Mouse (Mus musculus) spleen, postnatal 10 days (tissue): ENCODE measurements around the gene Tnni2.
A peak's percentile ranks its signal among the peaks of the same experiment; 100 is the strongest.

Experiments used
- DNase-seq, 2 experiments: peaks; one replicate each; pipeline ENCODE4 v3.0.0; 2021 to 2022; ENCODE audit warnings: low spot score in 2 of 2

Tnni2 gene

DNA sequence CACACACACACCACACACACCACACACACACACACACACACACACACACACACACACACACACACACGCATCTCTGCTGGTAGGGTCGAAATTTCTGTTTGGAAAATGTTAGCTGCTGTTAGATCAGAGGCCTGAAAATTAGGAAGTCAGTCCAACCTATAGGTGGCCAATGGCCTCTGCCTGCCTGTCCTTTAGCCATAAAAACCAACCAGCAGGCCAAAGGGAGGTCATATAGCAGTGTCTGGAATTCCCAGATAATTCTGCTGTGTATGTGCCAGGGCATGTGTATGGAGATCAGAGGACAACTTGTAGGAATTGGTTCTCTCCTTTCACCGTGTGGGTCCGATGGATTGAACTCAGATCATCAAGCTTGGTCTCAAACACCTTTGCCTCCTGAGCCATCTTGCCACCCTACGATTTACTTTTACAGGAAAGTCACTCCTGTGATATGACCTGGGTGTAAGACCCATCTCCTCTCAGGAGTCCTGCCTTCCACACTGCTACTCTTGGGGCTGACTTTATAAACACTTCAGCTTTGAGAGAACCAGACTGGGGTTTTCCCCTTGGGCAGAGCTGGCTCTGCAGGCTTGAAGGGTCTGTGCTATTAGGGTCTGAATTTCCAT lies 17.2 kb downstream of the Tnni2 start:
- peak in 1 of 2 experiments; percentile 10 for DNase-seq

DNA sequence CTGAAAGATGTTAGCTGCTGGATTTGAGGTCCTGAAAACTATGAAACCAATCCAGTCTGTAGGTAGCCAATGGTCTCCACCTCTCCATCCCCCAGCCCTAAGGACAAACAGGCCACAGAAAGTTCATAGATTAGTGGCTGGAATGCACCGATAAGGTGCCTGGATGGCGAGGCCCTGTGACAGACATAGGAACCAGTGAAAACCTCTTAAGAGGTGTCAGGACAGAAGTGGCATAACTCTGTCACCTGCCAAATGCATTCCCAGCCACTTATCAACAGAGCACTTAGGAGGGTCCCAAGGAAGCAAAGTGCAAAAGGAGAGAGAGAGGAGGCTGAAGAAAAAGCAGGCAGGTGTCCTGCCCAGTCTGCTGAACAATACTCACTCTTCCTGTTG lies 17.7 kb downstream of the Tnni2 start:
- peak in 1 of 2 experiments; percentile 10 for DNase-seq

DNA sequence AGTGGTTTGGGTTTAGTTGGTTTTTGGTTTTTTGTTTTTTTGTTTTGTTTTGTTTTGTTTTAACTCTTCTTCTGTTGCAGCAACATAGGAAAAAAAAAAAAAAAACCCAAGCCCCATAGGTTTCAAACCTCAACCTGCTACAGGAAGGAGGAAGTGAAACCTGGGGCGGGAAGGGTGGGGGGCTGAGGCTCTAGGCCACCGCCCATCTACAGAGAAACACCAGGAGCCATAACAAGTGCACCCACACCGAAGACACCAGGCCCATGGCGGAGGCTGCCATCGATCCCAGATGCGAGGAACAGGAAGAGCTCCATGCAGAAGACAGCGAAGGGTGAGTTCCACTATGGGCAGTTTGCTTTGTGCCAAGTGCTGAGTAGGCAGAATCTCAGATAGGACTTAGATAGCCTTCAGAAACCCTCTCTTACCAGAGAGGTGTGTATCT lies 19.0 kb downstream of the Tnni2 start, which contains the start of gene Lsp1:
TSS of gene Lsp1 (plus strand) at position 174 of the 442 bp plus-strand sequence.
- peak in 1 of 2 experiments; percentile 52 for DNase-seq

DNA sequence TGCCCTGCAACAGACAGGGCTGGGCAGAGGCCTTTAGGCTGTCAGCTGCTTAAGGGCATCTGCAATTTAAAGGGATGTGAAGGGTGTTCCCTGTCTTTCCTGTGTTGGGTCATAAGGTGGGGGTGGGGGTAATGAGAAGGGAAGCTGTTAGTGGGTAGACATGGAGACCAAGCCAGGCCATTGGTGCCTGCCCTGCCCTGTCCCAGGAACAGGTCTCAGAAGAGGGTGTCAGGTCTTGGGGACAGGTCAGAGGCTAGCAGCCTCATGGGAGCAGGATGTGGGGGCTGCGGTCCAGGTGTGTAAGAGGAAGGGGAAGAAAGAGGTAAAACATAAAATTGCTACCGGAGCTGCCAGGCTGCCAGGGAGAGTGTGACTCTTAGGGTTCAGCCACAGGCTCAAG lies 19.8 kb downstream of the Tnni2 start:
- DNase-seq: peak in 1 of 2 experiments; percentile 24

DNA sequence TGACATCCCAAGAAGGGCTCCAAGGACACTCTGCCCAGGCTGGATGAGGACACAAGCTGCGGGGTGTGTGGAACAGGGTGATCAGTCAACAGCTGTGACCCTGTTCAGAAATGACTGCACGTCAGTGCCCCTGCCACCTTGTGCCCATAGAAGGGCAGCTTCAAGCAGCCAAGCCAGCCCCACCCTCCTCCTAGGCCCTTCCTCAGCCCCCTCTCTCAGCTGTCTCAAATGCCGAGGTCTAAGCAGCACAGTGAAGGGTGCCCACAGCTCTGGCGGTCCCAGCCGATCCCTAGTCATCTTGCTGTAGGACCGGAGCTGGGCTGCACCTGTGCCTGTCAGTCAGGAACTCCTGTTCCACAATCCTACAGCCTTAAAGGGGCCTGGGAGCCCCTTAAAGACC lies 20.6 kb downstream of the Tnni2 start:
- DNase-seq: peak in 1 of 2 experiments; percentile 20

DNA sequence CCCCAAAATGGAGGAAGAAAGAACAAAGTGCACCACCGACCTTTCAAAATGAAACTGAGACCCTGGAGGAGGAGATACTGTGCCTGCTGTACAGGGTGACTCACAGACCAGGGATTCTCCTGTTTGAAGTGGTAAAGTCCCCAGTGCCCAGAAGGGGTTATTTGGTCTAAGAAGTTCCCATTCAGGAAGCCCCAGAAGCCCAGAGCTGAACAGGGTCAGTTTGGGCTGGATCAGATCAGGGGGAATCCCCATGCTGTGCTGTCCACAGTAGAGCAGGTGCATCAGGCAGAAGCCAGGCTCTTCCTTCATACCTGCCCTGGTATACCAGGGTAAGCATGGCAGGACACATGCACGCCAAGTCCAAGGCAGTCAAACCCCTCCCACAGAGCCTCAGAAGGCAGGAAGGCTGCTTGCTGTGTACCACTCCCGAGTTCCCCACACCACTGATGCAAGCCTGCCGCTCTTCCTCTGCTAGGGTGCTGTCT lies 21.0 kb downstream of the Tnni2 start:
- peak in 1 of 2 experiments; percentile 21 for DNase-seq

DNA sequence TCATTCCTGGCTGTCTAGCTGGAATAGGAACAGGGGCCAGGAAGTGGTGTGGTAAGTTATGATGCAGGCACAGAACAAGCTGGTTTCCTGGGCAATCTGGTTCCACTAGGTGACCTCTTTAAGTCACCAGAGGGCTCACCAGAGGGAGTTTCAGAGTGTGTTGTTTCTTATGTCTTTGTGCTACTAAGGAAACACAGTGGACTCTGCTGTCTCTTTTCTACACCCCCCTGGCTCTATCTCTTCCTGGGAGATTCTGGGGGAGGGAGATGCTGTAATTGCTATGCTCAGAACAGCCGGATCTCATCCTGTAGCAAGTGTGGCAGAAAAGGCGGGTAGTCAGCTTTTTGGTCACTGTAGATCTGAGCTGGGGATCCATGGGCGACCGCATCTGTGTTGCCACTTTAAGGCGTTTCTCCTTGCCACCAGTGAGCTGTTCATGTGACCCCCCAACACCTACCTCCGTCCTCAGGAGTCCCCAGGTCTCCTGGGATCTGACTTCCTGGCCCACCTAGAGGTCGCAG lies 28.6 kb downstream of the Tnni2 start:
- no peak for DNase-seq

DNA sequence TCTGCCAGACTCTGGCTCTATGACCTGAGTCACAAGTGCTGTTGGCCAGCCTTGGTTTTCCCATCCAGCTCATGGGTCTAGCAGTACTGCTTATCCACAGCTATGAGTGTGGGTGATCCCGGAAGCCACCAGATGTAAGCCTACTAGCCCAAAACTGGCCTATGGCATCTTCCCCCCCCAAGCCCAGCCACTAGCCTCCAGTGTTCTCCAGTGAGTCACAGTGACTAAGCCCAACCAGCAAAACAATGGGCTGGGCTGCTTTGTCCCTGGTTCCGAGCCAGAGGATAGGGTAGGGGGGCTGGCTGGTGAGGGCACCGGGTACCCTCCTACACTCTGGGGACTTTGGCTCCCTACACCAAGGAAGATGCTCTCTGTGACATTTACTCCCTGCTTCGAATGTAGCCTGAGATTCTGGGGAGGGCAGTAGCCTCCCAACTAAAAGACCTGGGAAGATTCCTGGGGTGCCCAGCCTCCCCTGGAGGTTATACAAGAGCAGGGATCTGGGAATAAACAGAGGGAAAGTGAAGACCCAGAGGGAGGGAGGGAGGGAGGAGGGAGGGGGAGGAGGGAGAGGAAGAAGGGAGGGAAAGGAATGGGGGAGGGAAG lies 29.3 kb downstream of the Tnni2 start:
- DNase-seq: no peak

DNA sequence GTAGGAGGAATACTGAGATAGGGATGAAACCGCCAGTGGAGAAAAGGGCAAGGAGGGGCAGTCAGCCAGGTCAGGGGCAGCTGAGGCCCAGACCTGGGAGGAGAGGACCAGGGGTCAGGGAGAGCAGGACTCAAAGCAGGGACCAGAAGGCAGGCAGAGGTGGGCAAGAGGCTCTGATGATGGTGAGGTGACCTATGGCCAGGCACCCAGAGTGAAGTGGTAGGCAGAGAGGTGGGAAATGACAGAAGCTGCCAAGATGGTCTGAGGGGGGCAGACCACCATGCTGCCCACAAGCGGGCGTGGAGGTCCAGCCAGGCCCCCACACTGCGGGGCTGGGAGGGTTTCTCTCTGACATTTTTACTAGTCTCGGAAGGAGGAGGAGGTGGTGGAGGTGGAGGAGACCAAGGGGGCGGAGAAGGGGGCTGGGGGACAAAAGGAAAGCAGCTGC lies 29.8 kb downstream of the Tnni2 start:
- DNase-seq: no peak

DNA sequence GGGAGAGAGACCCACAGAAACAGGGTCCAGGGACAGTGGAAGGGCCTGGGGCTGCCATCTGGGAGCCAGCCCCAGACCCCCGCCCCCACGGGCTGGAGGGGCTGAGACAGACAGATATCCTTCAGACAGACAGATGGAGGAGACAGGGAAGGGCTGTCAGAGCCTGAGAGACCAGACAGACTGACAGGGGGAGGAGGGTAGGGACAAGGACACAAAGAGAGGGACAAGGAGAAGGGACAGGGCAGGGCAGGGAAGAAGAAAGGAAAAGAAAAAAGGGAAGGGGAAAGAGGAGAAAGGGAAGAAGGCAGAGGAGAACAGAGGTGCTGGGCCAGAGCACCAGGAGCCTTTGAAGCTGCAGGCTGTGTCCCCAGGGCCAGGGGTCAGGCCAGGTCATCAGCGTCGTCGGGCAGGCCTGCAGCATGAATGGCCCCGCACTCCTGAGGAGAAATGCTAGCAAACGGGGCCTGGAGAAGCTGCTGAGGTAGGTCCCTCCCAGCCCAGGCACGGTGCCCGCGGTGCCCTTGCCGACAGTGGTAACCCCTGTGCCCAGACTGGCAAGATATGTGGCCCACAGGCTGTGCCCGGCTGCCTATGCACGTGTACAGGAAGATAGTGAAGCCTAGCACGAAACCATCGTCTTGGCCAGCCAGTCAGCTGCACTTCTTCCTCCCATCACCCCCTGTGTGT lies 30.4 kb downstream of the Tnni2 start:
- DNase-seq: no peak

DNA sequence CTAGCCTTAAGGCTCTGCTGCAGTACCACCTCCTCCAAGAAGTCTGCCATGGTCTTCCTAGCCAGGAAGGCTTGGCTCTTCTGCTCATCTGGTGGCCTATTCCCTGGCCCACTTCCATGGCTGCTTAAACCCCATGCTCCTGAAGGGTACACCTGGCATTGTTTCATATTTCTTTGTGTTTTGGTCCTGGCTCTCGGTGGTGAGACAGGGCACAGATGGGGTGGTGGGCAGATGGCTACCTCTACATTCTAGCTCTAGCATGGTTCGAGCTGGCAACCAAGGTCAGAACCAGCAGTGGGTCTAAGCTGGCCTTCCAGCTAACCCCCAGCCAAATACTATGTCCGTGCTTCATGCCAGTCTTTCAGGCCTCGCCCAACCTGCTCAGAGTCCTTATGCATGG lies 31.3 kb downstream of the Tnni2 start:
- DNase-seq: no peak

DNA sequence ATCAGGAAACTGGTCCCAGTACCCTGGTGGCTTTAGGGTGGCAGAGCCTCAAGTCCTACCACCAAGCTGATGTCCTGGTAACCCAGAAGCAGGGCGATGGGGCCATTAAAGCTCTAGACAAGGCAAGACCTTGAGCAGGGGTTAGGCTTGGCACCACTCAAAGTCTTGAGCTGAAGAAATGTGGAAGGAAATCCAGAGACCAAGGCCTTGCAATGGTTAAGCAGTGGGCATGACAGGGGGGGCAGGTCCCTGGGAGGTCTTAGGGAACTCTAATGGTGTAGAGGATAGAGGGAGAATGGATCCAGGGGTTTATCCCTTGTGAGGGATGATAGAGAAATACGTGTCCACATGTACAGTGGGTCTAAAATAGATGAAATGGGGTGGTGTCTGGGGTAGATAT lies 31.9 kb downstream of the Tnni2 start:
- DNase-seq: no peak

DNA sequence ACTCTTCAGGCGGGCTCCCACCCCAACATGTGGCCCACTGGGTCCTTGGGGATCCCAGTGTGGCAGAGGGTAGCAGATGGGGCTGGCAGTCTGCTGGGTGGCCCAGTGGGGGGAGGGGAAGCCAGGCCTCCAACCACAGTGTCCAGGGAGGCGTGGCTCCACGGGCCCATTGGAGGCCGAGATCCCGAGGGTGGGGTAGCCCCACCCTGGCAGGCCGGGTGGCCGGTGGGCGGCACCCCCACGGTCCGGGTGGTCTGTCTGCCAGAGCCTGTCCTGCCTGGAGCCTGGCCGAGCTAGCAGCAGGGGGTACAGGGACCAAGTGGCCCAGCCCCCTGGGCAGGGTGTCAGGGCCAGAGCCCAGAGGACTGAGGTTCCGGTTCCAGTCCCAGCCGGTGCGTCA lies 33.2 kb downstream of the Tnni2 start:
- no peak for DNase-seq

DNA sequence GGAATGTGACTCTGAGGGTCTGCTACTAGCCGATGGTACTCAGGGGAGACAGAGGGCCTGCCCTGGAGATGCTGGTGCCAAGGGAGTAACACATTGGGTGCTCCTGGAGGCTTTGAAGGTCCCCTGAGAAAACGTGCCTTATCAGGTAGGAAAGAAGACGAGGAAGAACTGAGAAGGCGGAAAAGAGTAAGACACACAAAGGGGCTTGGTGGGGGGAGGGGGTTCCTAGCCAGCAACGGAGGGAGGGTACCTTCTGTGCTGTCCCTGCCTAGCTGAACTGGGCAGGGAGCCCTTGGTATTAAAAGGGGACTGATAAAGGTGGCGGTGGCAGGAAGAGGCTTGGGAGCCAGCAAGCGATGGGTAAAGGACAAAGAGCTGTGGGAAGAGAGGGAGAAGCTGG lies 34.0 kb downstream of the Tnni2 start:
- DNase-seq: no peak

DNA sequence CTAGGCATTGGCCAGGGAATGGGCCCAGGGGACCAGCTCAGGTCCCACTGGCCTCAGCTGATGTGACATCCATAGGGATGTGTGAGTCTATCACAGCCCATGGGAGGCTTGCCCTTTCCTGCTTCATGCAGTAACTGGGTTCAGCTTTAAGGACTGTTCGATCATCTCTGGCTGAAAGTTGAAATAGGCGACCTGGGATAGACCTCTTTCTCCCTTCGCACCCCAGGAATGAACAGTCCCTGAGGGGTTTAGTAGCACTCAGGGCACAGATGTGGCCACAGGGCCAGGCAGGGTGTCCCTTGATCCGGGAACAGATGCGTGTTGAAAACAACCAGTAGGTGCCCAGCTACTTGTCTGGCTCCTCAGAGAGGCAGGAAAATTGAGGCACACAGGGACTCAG lies 34.7 kb downstream of the Tnni2 start:
- DNase-seq: no peak

DNA sequence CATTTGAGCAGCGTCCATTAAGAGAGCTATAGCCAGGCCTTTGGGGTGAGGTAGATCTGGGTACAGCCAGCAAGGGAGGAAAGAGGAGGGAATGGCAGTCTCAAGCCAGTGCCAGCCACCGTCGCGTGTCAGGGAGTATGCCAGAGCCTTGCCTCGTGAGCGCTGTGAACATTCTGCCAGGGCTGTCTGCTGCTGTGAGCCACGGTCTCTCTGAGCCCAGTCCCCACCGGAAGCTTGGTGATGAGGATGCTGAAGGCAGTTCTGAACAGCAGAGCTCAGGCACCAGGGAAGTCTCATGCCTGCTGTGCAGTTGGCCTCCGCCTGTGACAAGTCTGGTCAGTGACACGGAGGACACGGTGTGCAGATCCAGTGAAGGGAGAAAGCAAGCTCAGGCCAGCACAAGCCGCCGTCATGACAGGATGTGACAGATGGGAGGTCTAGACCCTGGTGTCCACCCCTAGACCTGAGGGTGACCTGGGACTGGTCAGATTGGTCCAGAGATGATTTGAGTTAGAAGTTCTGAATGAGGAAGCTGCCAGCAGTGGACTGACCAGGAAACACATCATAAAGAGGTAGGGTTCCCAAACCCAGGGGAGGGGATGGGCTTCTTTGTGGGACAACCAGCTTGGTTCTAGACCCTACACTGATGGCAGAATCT lies 35.3 kb downstream of the Tnni2 start:
- no peak for DNase-seq

DNA sequence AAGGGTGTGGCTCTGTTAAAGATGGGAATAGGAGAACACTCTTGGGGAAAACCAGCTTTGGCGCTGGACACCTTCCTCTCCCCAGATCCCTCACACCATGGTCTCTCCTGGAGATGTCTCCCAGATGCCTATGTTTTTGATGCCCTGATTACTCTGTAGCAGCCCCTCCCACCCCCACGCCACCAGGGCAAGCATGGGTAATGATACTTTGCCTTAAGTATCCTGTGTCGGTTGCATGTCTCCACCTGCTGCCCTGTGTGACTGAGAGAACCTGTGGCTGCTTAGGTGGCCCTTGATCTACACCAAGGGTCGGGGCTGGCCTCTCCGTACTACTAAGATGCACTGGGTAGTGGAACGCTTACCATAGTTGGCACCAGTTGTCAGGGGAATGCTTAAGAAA lies 36.4 kb downstream of the Tnni2 start:
- no peak for DNase-seq

DNA sequence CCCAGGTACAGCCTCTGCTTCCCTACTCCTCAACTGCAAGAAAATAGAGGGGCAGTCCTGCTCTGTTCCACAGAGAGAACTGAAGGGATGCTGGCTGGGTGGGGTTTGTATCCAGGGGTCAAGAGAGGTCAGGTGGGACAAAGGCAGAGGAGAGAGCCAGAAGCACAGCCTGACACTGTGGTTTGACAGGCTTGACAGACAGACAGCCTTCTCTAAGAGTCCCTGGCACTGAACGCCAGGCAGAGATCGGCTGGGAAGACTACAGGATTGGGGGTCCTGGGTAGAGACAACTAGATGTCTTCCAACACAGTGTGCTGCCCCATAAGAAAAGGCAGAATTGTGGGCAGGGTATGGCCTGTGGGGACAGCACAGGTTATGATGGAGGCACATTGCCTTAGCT lies 37.0 kb downstream of the Tnni2 start:
- DNase-seq: no peak

DNA sequence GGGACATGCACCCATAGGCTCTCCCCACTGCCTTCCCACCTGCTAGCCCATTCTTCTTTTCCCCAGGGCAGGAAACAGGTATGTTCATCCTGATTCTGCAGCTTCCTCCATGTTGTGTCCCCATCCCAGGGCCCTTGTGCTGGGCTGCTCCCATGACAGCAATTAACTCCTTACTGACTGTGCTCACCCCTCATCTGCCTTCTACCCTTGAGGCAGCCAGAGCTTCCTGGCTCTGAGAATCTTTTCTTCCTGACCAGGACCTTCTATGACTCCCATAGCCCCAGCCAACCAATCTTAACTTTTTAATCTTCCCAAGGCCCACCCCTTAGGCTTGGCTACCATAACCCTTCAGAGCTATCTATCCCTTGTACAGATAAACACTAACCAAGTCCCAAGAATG lies 37.7 kb downstream of the Tnni2 start:
- DNase-seq: no peak

DNA sequence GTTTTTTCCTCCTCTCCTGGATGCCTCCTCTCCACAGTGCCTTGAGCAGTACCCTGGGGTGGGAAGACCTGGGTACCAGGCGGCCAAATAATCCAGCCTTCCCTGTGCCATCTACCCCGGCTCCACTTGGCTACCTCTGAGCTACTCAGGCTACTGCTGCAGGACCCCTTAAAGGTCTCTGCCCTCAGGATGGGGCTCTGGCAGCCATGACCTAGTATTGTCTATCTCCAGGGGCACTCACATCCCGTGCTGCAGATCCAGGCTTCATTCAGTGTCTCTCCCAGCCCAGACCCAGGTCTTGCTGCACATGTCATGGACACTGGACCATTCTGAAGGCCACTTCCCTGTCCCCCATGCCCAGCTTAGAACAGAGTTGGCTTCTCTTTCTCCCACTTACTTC lies 38.3 kb downstream of the Tnni2 start:
- no peak for DNase-seq

DNA sequence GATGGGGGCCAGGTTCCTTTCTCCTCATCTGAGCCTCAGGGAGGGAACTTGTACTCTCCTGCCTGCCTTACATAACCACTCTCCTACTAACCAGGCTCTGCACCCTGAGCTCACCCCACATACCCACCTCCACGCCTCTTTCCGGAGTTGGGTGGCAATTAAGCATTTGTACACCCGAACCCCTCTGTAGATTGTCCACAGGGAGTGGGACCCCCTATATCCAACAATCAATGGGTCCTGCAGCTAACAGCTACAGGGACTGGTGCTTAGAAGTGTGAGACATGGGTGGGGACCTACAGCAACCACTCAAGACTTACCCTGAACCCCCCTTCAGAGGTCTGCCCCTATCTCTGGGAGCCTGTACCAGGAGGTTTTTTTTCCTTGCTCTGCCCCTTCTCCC lies 39.1 kb downstream of the Tnni2 start:
- no peak for DNase-seq

DNA sequence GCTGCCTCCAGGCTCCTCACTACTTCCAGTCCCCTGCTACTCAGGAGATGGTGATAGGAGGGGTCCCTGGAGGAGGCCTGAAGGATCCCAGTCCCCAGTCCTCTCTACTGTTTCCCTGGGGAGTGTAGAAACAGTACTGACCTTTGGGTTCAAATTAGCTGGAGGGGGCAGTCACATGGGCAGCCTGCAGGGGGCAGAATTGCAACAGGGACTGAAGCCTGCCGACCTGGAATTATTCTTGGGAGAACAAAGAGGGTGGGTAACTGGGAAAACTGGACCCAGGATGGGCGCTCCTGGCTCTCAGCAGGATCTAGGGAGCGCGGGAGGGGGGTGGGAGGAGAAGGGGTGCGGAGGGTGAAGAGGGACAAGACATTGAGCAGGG lies 39.6 kb downstream of the Tnni2 start:
- peak in 1 of 2 experiments; percentile 57 for DNase-seq
